Mouse (Mus musculus) limb, embryonic 15.5 days (tissue): ENCODE measurements at regions not wholly inside any gene's neighbourhood (a gene's known extent, or its start where the extent isn't known, plus 50 kb on each side); places are given as distances from the start of the nearest gene placed in this dataset.

Experiments
- ATAC-seq: fragments of 200-750 bp; cut with Nextera tagmentation; 2 replicates; pipeline ENCODE4 v1.8.0; 2017; ENCODE audit warnings: low read depth, moderate TSS enrichment; ENCODE audit not compliant: insufficient number of reproducible peaks, low FRiP score, low TSS enrichment
- H3K27ac ChIP-seq: fragments of 300-500 bp; sonication (generic); 2 replicates; pipeline ENCODE4 v1.5.1; 2015; ENCODE audit warnings: moderate library complexity, mild to moderate bottlenecking, inconsistent platforms
- H3K27me3 ChIP-seq: fragments of 300-500 bp; sonication (generic); 2 replicates; pipeline ENCODE4 v1.6.1; 2015; ENCODE audit warnings: inconsistent platforms
- H3K36me3 ChIP-seq: fragments of 300-500 bp; sonication (generic); 2 replicates; pipeline ENCODE4 v1.6.1; 2015; ENCODE audit warnings: inconsistent platforms
- H3K4me1 ChIP-seq: fragments of 300-500 bp; sonication (generic); 2 replicates; pipeline ENCODE4 v1.6.1; 2015; ENCODE audit warnings: inconsistent platforms
- H3K4me2 ChIP-seq: fragments of 300-500 bp; sonication (generic); 2 replicates; pipeline ENCODE4 v1.6.1; 2015; ENCODE audit warnings: mild to moderate bottlenecking, inconsistent platforms
- H3K4me3 ChIP-seq: fragments of 300-500 bp; sonication (generic); 2 replicates; pipeline ENCODE4 v1.5.1; 2015; ENCODE audit warnings: mild to moderate bottlenecking, inconsistent platforms
- H3K9ac ChIP-seq: fragments of 300-500 bp; sonication (generic); 2 replicates; pipeline ENCODE4 v1.6.1; 2015; ENCODE audit warnings: inconsistent platforms
- H3K9me3 ChIP-seq: fragments of 300-500 bp; sonication (generic); 2 replicates; pipeline ENCODE4 v1.6.1; 2016; ENCODE audit warnings: inconsistent platforms
- WGBS: fragments of 180-500 bp; shearing (Covaris S2); methylation state at CpG from one replicate; pipeline ENCODE4 v1.1.7; 2015; 5-methylcytosine and 5-hydroxymethylcytosine counted together

DNA sequence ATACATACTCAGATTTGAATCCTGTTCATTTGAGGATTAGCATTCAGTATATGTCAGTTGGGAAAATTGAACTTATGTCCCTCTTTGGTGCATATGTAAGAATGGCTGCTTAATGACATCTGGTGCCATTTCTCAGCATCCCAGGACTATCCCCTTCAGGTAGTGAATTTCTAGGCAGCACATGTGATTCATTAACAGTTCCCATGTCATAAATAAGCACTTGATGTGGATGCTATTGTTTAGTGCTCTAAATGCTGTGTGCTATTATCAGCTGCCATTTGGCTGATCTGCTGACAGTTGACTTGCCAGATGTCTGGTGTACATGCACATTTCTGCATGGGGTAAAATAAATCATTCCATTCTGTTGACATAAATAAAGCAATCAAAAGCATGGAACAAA, 467.0 kb upstream of the Cblb start:
- Histone ChIP-seq H3K9me3 (no peaks in the 10 kb centered on the region), H3K4me3 (no peak overlapping the region), H3K4me1 (no peaks in the 10 kb centered on the region), H3K27ac (no peak overlapping the region), H3K27me3 (no peaks in the 10 kb centered on the region), H3K4me2 (no peak overlapping the region), H3K9ac (no peak overlapping the region), H3K36me3 (no peaks in the 10 kb centered on the region)
- ATAC-seq: no peak

DNA sequence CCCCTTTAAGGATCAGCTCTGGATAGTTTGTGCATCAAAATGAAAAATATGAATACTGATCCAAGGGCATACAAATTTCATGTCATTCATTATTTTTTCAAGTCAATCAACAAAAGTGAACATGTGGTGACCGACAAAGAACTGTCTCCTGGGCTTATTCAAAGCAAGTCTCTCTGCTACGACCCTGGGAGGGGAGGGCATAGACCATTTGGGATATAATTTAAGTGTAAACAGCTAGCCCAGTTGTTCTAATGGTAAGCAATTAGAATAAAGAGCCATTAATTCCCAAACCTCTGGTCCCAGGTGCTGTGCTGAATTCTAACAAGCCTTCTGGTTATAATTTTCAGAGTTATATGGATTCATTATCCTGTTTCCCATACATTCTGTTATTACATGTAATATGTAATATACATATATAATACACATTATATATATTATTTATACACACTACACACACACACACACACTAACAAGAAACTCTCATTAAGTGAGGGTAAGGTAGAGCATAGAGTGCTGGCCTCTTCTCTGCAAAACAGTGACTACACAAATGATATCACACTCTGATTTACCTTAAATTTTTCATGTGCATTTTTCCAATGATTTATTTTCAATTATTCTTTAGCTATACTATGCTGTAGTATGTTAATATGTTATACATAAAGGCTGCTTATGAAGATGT, 453.0 kb upstream of the Cblb start:
- Histone ChIP-seq H3K27ac (no peak overlapping the region), H3K4me2 (no peak overlapping the region)
- ATAC-seq: no peak

DNA sequence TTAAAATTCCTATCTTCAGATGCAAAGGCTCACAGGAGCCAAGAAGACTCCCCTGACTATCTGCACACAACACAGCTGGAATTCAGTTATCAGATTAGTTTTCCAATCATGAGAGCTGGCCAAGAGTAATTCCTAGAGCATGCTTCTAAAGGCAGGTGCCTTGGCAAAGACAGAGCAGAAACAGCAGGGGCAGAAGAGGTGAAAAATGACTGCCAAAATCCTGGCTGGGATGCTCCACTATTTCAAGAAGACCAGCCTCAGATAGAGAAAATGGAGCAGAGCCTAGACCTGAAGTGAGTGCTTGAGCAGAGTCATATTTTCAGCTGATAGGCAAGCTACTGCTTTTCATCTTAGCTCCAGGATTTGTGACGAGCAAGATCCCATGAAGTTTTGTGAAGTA, 450.5 kb upstream of the Cblb start:
- ATAC-seq: no peak
- 65% methylated on average over 1 of the region's 1 CpGs for WGBS

More for the DNA sequence above, 453.0 kb upstream of the Cblb start:
- Histone ChIP-seq H3K27me3 (no peaks in the 10 kb centered on the region), H3K4me3 (no peak overlapping the region), H3K9ac (no peak overlapping the region), H3K4me1 (no peaks in the 10 kb centered on the region), H3K36me3 (no peaks in the 10 kb centered on the region), H3K9me3 (no peaks in the 10 kb centered on the region)
- WGBS: 35% methylated on average over 2 of the region's 2 CpGs

DNA sequence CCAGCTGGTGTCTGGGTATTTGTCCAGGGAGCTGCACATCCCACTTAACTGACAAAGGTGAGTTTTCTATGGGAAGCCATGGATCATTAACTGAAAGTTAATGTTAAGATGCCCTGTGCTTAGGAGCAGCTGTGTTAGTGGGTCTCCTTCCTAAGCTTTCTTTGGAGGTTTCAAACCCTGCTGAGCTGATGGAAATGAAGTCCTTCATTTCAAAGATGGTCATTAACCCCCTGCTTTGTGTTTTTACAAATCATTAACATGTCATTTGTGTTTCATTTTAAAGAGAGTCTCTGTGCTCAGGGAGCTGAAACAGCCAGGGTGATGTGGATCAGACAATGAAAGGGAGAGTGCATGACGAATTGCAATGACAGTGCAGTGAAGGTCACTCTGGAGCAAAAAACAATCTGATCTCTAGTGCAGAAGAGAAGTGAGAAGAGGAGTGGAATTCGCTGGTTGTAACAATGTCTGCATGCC, 441.1 kb upstream of the Cblb start:
- Histone ChIP-seq H3K36me3 (no peaks in the 10 kb centered on the region), H3K4me1 (no peaks in the 10 kb centered on the region), H3K9me3 (no peaks in the 10 kb centered on the region), H3K27ac (no peak overlapping the region), H3K9ac (no peak overlapping the region), H3K4me3 (no peak overlapping the region), H3K4me2 (no peak overlapping the region), H3K27me3 (no peaks in the 10 kb centered on the region)
- ATAC-seq: no peak
- 32% methylated on average over 2 of the region's 2 CpGs for WGBS

More for the DNA sequence above, 450.5 kb upstream of the Cblb start:
- H3K36me3 ChIP-seq: no peaks in the 10 kb centered on the region
- H3K9ac ChIP-seq: no peak overlapping the region
- no peak overlapping the region for H3K27ac ChIP-seq
- H3K4me3 ChIP-seq: no peak overlapping the region
- no peaks in the 10 kb centered on the region for H3K9me3 ChIP-seq
- H3K4me2 ChIP-seq: no peak overlapping the region
- no peaks in the 10 kb centered on the region for H3K27me3 ChIP-seq
- H3K4me1 ChIP-seq: no peaks in the 10 kb centered on the region

DNA sequence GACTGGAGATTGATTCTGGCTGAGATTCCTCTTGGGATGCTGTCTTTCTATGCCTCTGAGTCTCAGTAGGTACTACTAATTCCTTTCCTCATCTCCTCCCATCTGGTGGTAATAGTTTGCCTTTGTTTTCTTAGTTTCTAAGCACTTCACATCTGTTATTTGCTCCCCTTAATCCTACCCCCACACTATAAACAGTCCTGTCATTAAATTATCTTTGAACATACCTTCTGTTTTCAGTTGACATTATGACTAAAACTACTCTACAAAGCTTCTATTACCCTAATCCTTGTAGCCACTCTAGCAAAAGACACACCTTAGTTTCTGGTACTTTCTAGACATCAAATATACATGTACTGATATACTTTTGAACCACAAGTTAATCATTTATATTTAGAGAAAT, 413.4 kb upstream of the Cblb start:
- no peak overlapping the region for H3K4me3 ChIP-seq
- H3K27ac ChIP-seq: no peak overlapping the region
- no peak for ATAC-seq
- no peaks in the 10 kb centered on the region for H3K9me3 ChIP-seq
- no peaks in the 10 kb centered on the region for H3K36me3 ChIP-seq
- no peaks in the 10 kb centered on the region for H3K4me1 ChIP-seq
- H3K9ac ChIP-seq: no peak overlapping the region
- H3K27me3 ChIP-seq: no peaks in the 10 kb centered on the region
- no peak overlapping the region for H3K4me2 ChIP-seq

DNA sequence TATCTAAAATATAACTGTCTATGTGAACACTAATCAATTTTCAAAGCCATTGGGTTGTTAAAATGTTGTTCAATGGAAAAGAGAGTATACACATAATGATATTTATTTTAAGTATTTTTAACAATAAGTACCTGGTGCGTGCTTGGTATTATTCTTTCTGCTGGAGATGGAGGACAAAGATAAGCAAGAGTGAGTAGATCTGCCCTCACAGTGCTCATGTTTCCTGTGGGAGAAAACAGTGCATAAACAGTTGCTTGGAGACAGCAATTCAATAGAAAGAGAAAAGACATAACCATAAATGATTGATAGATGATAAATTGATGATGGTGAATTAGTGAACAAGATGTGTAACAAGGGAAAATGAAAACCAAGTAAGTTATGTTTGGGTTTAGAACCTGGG, 384.4 kb upstream of the Cblb start:
- H3K4me3 ChIP-seq: no peak overlapping the region
- ATAC-seq: no peak
- no peaks in the 10 kb centered on the region for H3K9me3 ChIP-seq
- no peaks in the 10 kb centered on the region for H3K4me1 ChIP-seq
- H3K4me2 ChIP-seq: no peak overlapping the region
- no peak overlapping the region for H3K9ac ChIP-seq
- H3K27me3 ChIP-seq: no peaks in the 10 kb centered on the region
- 95% methylated on average over 1 of the region's 1 CpGs for WGBS
- no peaks in the 10 kb centered on the region for H3K36me3 ChIP-seq
- H3K27ac ChIP-seq: no peak overlapping the region

DNA sequence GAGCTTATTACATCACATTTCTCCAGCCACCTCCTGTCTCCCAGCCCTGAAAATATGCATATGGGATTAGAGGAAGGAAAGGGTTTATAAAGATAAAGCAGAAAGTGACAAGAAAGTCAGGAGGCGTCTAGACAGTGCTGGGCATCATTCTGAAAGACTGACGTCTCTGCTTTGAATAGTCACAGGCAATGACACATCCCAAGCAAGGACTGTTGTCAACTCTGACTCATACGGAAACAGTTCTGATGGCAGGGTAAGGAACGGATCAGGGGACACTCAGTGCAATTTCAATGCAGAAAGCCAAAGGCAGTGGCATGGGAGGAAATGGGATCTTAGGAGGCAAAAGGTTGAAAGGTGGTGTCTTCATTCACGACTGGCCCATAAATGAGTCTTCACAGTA, 380.9 kb upstream of the Cblb start:
- H3K27ac ChIP-seq: no peak overlapping the region
- no peak overlapping the region for H3K4me3 ChIP-seq
- no peak overlapping the region for H3K9ac ChIP-seq
- ATAC-seq: no peak
- no peaks in the 10 kb centered on the region for H3K36me3 ChIP-seq
- no peak overlapping the region for H3K4me2 ChIP-seq
- no peaks in the 10 kb centered on the region for H3K9me3 ChIP-seq
- no peaks in the 10 kb centered on the region for H3K4me1 ChIP-seq
- 76% methylated on average over 5 of the region's 5 CpGs for WGBS
- H3K27me3 ChIP-seq: no peaks in the 10 kb centered on the region

DNA sequence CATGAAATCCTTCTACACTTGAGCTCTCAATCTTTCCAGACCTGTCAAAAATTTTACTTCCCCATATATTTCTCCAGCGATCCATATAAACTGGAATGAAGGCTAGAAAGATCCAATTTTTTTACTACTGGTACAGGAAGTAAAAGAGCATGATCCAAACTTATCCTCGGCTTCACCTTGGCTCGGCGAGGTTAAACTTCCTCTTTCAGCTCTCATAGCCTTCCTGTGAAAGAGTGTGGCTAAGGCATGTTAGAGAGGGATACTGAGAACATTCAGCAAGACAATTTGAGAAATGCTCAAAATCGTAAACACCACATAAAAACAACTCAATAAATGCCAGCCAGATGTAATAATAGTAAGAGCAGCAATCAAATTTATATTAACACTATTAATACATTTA, 380.3 kb upstream of the Cblb start:
- no peak for ATAC-seq
- 62% methylated on average over 5 of the region's 5 CpGs for WGBS
- Histone ChIP-seq H3K27ac (no peak overlapping the region), H3K27me3 (no peaks in the 10 kb centered on the region), H3K4me3 (no peak overlapping the region), H3K4me2 (no peak overlapping the region), H3K36me3 (no peaks in the 10 kb centered on the region), H3K9ac (no peak overlapping the region), H3K4me1 (no peaks in the 10 kb centered on the region), H3K9me3 (no peaks in the 10 kb centered on the region)

DNA sequence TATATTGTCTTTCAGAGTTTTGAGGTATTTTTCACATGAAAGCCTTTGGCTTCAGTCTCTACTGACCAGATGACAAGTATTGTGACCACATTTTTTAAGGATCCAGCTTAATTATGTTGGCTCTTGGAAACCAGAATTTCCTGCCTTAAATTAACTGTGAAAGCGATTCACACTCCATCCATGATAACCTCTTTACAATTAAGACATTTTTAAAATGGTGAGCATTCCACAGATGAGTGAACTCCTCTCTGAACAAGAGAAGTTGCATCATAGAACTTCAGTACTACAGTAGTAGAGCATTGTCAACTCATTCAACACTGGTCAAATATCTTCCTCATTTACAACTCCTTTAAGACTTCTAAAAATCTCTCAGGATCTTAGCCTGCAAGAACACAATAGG, 369.3 kb upstream of the Cblb start:
- Histone ChIP-seq H3K27me3 (no peaks in the 10 kb centered on the region), H3K4me1 (no peaks in the 10 kb centered on the region), H3K4me3 (no peak overlapping the region), H3K9ac (no peak overlapping the region), H3K36me3 (no peaks in the 10 kb centered on the region), H3K4me2 (no peak overlapping the region), H3K9me3 (no peaks in the 10 kb centered on the region), H3K27ac (no peak overlapping the region)
- ATAC-seq: no peak
- 86% methylated on average over 1 of the region's 1 CpGs for WGBS

DNA sequence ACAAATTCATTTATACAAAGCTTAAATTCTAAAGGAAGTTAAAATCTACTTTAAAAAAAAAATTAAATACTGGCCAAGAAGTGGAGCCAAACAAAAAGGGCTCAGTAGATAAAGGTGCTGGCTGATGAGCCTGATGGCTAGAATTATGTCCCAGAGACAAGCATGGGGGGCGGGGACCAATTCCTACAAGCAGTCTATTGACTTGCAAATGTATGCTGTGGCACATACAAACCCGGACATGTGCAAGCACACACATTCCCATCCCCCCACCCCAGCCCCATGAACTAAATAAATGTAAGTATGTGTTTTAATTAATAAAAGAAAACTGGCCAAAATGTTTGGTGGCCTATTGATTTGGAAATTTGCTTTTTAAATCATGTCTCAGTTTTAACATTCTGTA, 366.7 kb upstream of the Cblb start:
- WGBS: 50% methylated on average over 2 of the region's 2 CpGs
- Histone ChIP-seq H3K4me2 (no peak overlapping the region), H3K9ac (no peak overlapping the region), H3K36me3 (no peaks in the 10 kb centered on the region), H3K27me3 (no peaks in the 10 kb centered on the region), H3K9me3 (no peaks in the 10 kb centered on the region), H3K4me1 (no peaks in the 10 kb centered on the region), H3K4me3 (no peak overlapping the region), H3K27ac (no peak overlapping the region)
- no peak for ATAC-seq

DNA sequence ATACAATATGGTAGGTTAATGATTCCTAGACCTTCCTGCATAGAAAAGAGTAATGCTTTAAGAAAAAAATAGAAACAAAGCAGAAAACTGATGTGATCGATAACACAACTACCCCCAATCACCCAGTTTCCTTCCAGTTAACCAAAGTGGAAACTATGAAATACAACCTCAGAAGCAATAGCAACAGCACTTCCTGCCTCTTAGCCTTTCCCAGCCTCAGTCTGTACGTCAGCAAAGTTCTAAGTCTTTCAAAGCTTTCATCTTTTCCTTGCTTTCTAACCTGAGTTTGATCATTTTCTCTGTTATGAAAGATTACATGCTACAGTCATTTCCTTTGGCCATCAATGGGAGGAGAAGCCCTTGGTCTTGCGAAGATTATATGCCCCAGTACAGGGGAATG, 355.9 kb upstream of the Cblb start:
- ATAC-seq: no peak
- WGBS: 81% methylated on average over 3 of the region's 3 CpGs
- Histone ChIP-seq H3K27ac (no peak overlapping the region), H3K9ac (no peak overlapping the region), H3K36me3 (no peaks in the 10 kb centered on the region), H3K9me3 (no peaks in the 10 kb centered on the region), H3K27me3 (no peaks in the 10 kb centered on the region), H3K4me3 (no peak overlapping the region), H3K4me2 (no peak overlapping the region), H3K4me1 (peaks cover 3% of the 10 kb centered on the region; the same call in 1 of the 2 replicates)

DNA sequence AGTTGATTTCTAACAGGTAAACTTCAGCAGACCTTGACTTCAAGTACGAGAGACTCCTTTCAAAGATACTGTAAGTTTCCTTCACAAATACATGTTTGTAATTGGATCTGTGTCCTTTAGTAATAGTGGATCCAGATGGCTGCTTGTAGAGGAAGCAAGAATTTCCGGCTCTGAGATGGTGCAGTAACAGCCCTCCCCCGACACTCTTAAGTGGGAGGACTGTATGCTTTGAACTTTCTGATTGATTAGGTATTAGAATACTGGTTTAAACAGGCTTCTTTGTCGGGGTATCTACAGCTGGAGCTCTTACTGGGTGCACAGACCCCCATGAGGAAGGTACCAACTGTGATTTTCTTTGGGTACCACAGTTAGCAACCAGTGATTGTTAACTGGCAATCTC, 355.0 kb upstream of the Cblb start:
- Histone ChIP-seq H3K9me3 (no peaks in the 10 kb centered on the region), H3K4me3 (no peak overlapping the region), H3K4me2 (no peak overlapping the region), H3K36me3 (no peaks in the 10 kb centered on the region), H3K4me1 (peaks cover 3% of the 10 kb centered on the region; the same call in 1 of the 2 replicates), H3K9ac (no peak overlapping the region), H3K27ac (no peak overlapping the region), H3K27me3 (no peaks in the 10 kb centered on the region)
- 10% methylated on average over 4 of the region's 4 CpGs for WGBS
- no peak for ATAC-seq

DNA sequence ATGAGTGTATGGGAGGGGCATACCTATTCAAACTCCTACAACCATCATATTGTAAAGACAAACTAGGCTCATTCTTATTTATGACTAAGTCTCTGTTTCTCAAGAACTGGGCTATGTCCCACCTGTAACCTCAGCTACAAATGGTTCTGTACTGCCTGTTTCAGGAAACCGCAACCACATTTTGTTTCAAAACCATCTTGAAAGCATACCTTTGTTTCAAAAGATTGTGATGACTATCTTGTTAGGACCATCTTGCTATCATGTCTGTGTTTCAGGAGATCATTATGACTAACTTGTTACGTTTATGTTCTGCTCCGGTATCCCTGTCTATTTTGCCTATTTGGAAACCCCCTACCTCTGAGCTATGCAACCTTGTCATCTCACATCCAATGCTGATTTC, 340.2 kb upstream of the Cblb start:
- 85% methylated on average over 3 of the region's 3 CpGs for WGBS
- ATAC-seq: no peak
- Histone ChIP-seq H3K4me2 (no peak overlapping the region), H3K36me3 (no peaks in the 10 kb centered on the region), H3K9ac (no peak overlapping the region), H3K27me3 (no peaks in the 10 kb centered on the region), H3K4me3 (no peak overlapping the region), H3K27ac (no peak overlapping the region), H3K4me1 (no peaks in the 10 kb centered on the region), H3K9me3 (no peaks in the 10 kb centered on the region)
